ENCODE assay signal across 9 mouse cellular contexts in genomic region chr8:45236164-45236912, GRCm38 (mm10). TPM values are rescaled to one million over a fixed set of nuclear protein-coding genes. Genes with fewer than 3 reads are reported as not detected.
DNase-seq lines count a peak whose midpoint lies in the region; ATAC-seq and TF ChIP-seq lines count a peak whose summit lies in the region.
"Had no signal": no experiment of that assay in that cellular context is flagged by ENCODE, and none has a peak within 500 bp of the region (broad histone marks: within the 10 kb centered on the region; RNA-seq: fewer than 3 reads in every experiment).

No protein-coding gene starts in this region.

- H3K9me3 ChIP-seq in ES-Bruce4 (replicated peaks; ENCODE audit: control insufficient read depth, insufficient read depth, low read length, poor library complexity, severe bottlenecking): no peaks in the 10 kb centered on the region; the same call in 1 of the 2 replicates
- H3K9me3 ChIP-seq in embryonic facial prominence, embryonic 15.5 days (replicated peaks): no peaks in the 10 kb centered on the region
- H3K9me3 ChIP-seq in lung, embryonic 16.5 days (ENCODE audit: control insufficient read depth, low read length): no peaks in the 10 kb centered on the region

- H3K36me3 ChIP-seq in ES-Bruce4 (ENCODE audit: control insufficient read depth, insufficient read depth, low read length, poor library complexity, severe bottlenecking): no peaks in the 10 kb centered on the region
- H3K36me3 ChIP-seq in embryonic facial prominence, embryonic 15.5 days: no peaks in the 10 kb centered on the region
- H3K36me3 ChIP-seq in lung, embryonic 16.5 days (ENCODE audit: control insufficient read depth, insufficient read depth, low read length): no peaks in the 10 kb centered on the region

- 19% methylated on average over 14 of the region's 14 CpGs for WGBS in embryonic facial prominence, embryonic 15.5 days
- WGBS in lung, embryonic 16.5 days: 21% methylated on average over 14 of the region's 14 CpGs

- H3K4me1 ChIP-seq in ES-Bruce4 (ENCODE audit: control insufficient read depth, insufficient read depth, low read length): peaks cover 4% of the 10 kb centered on the region
- H3K4me1 ChIP-seq in embryonic facial prominence, embryonic 15.5 days: no peaks in the 10 kb centered on the region
- H3K4me1 ChIP-seq in lung, embryonic 16.5 days (replicated peaks; ENCODE audit: control insufficient read depth, insufficient read depth, low read length): no peaks in the 10 kb centered on the region

- peak overlapping the region; percentile 41 for H3K4me2 ChIP-seq in embryonic facial prominence, embryonic 15.5 days (replicated peaks)
- H3K4me2 ChIP-seq in lung, embryonic 16.5 days (ENCODE audit: low read depth, low read length): no peak overlapping the region

- 0 out of 2 replicates have a peak, but pooled peaks have one; percentile 31 for ATAC-seq in embryonic facial prominence, embryonic 15.5 days (ENCODE audit: insufficient number of reproducible peaks, low FRiP score, low TSS enrichment, low read depth)
- ATAC-seq in lung, embryonic 16.5 days (ENCODE audit: low read depth): peak; percentile 60; the same call in 1 of the 2 replicates

- H3K27ac ChIP-seq in ES-Bruce4 (ENCODE audit: insufficient read depth, low read length): no peak overlapping the region
- H3K27ac ChIP-seq in embryonic facial prominence, embryonic 15.5 days (replicated peaks): no peak overlapping the region
- H3K27ac ChIP-seq in lung, embryonic 16.5 days (ENCODE audit: low read length): no peak overlapping the region

- peak; percentile 2 for DNase-seq in adrenal gland, adult 8-10 months
- peak; percentile 62 for DNase-seq in heart, postnatal 4 days
- DNase-seq in layer of hippocampus, adult 8-10 months (ENCODE audit: low spot score in 2 of 2): peak; percentile 24 to 52
- DNase-seq in right cerebral cortex, postnatal 10 days (ENCODE audit: low spot score in 2 of 2): peak; percentile 59 to 79
- DNase-seq in spleen, adult 12 weeks (ENCODE audit: low spot score): no peak

- TF ChIP-seq CTCF in ES-Bruce4 (IDR thresholded peaks at IDR 0.05; ENCODE audit: low read depth, low read length): peak; percentile 60

- no peaks in the 10 kb centered on the region for H3K27me3 ChIP-seq in ES-Bruce4 (ENCODE audit: control insufficient read depth, insufficient read depth, low read length, poor library complexity, severe bottlenecking)
- H3K27me3 ChIP-seq in embryonic facial prominence, embryonic 15.5 days: 0 out of 2 replicates have a peak, but pooled peaks cover 4% of the 10 kb centered on the region
- H3K27me3 ChIP-seq in lung, embryonic 16.5 days (ENCODE audit: control insufficient read depth, insufficient read depth, low read depth, low read length): no peaks in the 10 kb centered on the region; the same call in 1 of the 2 replicates

- no peak for TF ChIP-seq EP300 in ES-Bruce4 (IDR thresholded peaks at IDR 0.05; ENCODE audit: insufficient read depth, low read depth, low read length)

- TF ChIP-seq POLR2A in ES-Bruce4 (IDR thresholded peaks at IDR 0.05; ENCODE audit: insufficient read depth, low read length): no peak

- H3K4me3 ChIP-seq in ES-Bruce4 (ENCODE audit: low read depth, low read length): peak overlapping the region; percentile 25
- no peak overlapping the region for H3K4me3 ChIP-seq in embryonic facial prominence, embryonic 15.5 days (replicated peaks)
- H3K4me3 ChIP-seq in lung, embryonic 16.5 days (ENCODE audit: low read length): no peak overlapping the region
- H3K4me3 ChIP-seq: erythroblast, embryonic 14.5 days had no signal

- peak overlapping the region; percentile 1; the same call in 1 of the 2 replicates for H3K9ac ChIP-seq in ES-Bruce4 (ENCODE audit: low read depth, poor library complexity, severe bottlenecking)
- H3K9ac ChIP-seq in embryonic facial prominence, embryonic 15.5 days: 0 out of 2 replicates have a peak overlapping the region, but pooled peaks have one; percentile 5
- no peak overlapping the region for H3K9ac ChIP-seq in lung, embryonic 16.5 days (ENCODE audit: low read length)

RNA-seq across cellular contexts. Expression of gene F11, which starts 25.5 kb away (rescaled TPM):
- not detected in 2 replicates for polyA plus RNA-seq in ES-Bruce4 (2011; ENCODE audit: insufficient read depth, insufficient read length, low read depth, missing spikeins)
- under 1 TPM in 1 of 4 experiments, not detected in 3; 0.12 TPM for total RNA-seq in adrenal gland, adult 8-10 months (2022)
- polyA plus RNA-seq in embryonic facial prominence, embryonic 15.5 days (2015; fragmentation: Nextera tagmentation; extraction: Ambion mirVana): not detected in 2 replicates
- total RNA-seq in heart, postnatal 4 days (2021): not detected
- total RNA-seq in layer of hippocampus, adult 8-10 months (2022): not detected
- polyA plus RNA-seq in lung, embryonic 16.5 days (2015; fragmentation: Nextera tagmentation; extraction: Ambion mirVana): 0.16 and 0.73 TPM in 2 replicates

RNA-seq across cellular contexts. Expression of gene Klkb1, which starts 58.3 kb away (rescaled TPM):
- 0.12 TPM in 1 of 2 replicates, not detected in the other for polyA plus RNA-seq in ES-Bruce4 (2011; ENCODE audit: insufficient read depth, insufficient read length, low read depth, missing spikeins)
- under 1 TPM in 3 of 4 experiments, not detected in 1; 0.06 to 0.16 (median 0.07) TPM for total RNA-seq in adrenal gland, adult 8-10 months (2022)
- polyA plus RNA-seq in embryonic facial prominence, embryonic 15.5 days (2015; fragmentation: Nextera tagmentation; extraction: Ambion mirVana): 0.25 and 0.32 TPM in 2 replicates
- not detected for total RNA-seq in heart, postnatal 4 days (2021)
- under 1 TPM in 2 of 4 experiments, not detected in 2; 0.11 to 0.13 TPM for total RNA-seq in layer of hippocampus, adult 8-10 months (2022)
- polyA plus RNA-seq in lung, embryonic 16.5 days (2015; fragmentation: Nextera tagmentation; extraction: Ambion mirVana): 0.03 and 0.39 TPM in 2 replicates
- polyA plus RNA-seq: erythroblast, embryonic 14.5 days had no signal
